Mouse (Mus musculus) mouse trophoblast stem cell (cell line): ENCODE measurements around the gene A3galt2.

Experiments used
- in situ Hi-C, 2 experiments: fragments of 300-500 bp; cut with MseI, MboI; formaldehyde crosslinking; loops; 2 replicates in 1 of 2; 3 replicates in 1 of 2; pipeline ENCODE4 v1.15.1; 2025

A3galt2 gene

DNA sequence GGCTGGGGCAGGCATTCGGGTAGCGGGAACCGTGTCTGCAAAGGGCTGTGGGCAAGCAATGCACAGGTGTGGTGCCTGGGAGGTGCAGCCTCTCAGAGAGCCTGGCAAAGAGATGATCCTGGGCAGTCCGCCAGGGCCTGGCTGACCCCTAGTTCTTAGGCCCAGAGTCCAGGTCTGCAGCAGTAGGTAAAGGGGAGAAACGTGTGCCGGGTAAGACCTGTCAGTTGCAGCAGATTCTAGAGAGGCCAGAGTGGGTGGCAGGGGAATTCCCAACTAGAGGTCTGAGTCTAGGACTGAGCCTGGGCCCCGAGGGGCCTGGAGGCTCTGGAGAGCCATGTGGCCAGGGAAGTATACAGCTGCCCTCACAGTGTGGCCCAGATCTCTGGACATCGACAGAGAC lies 39.0 kb downstream of the A3galt2 start:
- in situ Hi-C loops, result no loop called here

DNA sequence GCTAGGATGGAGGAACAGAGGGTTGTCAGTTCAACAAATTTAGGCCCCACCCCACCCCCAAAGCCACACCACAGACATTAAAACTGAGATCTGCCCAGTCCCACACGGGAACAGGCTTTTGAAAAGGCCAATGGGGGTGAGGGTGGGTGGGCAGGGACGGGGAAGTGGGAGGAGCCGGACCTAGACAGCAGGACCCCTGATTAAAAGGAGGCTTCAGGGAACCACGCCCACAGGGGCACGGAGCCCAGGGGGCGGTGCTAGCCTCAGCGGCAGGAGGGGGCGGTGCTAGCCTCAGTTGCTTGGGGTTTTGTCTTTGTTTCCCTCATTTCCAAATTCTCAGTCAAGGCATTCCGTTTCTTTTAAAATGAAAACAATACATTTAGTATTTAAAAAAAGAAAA lies 40.4 kb downstream of the A3galt2 start:
- in situ Hi-C loops, result no loop called here

DNA sequence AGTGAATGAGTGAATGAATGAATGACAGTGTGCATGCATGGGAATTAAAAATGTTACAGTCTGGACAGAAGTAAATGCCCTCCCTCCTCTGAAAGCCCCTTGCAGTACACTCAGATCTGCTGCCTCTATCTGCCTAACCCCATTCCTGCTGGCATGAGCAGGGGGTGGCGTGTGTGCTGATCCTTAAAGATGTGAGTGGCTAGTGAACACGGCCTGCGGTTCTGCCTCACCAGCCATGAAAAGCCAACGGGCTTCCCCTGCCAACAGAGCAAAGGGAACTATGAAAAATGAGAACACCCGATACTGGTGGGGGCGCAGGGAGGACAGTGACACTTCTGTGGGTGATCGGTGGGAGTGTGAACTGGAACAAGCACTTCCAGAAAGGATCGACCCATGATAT lies 41.6 kb downstream of the A3galt2 start:
- in situ Hi-C loops, result no loop called here

DNA sequence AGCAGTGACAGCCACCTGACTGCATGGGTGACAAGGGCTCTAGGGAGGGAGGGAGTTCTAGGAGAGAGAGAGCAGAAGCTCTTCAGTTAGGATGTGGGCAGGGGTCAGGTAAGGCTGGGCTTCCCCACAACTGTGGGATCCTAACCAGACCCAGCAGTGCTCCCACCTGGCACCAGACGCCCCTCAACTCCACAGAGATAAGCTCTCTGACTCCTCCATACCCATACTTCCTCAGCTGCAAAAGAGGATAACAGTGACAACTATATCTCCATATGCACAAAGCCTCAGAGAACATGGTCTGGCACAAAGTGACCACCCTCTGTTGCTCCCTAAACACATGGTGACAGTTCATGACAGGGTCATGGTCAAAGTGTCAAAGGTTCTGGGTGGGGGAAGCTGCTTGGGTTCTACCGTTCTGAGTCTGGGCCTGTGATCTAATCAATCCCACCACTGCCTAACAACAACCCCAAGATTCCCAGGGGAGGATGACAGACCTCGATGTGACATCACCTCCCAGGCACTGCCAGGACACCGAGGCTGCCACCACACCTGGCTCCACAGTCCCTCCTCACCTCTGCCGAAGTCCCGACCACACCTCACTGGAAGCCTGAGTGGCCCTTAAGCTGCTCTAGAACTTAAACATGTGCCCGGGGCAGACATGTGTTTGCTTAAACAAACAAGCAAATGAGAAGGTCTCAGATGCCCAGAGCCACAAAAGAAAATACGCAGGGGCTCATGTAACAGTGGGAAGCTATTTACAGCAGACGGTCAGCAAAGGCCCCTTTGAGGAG lies 46.7 kb downstream of the A3galt2 start:
- in situ Hi-C loops, result no loop called here

DNA sequence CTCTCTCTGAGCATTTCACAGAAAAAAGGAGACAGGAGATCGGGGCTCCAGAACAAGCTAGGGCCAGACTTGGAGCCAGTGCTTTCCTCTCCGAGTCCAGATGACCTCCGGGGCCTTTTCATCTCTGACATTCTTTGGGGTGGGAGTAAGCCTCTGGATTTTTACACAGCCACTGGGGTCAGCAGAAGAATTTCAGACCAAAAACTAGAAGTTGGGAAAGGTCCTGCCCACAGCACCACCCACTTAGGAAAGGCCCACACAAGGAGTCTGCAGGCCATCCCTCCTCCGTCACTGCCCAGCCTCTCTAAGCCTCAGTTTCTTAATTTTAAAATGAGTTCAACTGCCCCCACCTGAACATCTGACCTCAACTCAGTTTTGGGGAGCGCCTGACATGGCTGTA lies 48.4 kb downstream of the A3galt2 start:
- in situ Hi-C loops, result no loop called here

DNA sequence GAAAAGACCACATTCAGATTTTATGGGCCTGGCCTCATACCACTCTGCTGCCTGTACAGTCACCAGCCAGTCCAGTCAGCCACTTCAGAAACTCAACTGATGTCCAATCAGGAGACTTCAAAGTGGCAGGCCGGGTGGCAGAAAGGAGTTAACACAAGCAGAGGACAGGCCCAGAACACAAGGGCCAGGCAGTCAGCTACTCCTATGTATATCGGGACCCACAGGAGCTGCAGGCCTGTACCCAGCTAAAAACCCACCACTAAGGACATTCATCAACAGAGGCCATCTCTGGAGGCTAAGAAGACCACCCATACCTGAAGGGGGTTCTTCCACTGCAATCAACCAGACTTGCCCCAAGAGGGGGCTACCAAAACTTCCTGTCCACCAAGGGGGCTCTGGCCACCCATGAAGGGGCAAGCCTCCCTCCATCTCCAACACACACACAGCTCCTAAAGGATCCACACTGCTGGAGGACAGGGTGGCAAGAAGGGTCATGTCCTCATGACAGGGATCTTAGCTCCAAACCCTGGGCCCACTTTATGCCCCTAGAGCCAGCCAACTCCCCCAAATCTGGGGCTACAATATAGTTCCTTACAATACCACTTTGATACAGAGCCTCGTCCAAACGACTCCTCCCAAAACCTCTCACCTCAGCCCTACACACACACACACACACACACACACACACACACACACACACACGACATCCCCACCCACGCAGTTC lies 49.4 kb downstream of the A3galt2 start:
- in situ Hi-C loops, result no loop called here

DNA sequence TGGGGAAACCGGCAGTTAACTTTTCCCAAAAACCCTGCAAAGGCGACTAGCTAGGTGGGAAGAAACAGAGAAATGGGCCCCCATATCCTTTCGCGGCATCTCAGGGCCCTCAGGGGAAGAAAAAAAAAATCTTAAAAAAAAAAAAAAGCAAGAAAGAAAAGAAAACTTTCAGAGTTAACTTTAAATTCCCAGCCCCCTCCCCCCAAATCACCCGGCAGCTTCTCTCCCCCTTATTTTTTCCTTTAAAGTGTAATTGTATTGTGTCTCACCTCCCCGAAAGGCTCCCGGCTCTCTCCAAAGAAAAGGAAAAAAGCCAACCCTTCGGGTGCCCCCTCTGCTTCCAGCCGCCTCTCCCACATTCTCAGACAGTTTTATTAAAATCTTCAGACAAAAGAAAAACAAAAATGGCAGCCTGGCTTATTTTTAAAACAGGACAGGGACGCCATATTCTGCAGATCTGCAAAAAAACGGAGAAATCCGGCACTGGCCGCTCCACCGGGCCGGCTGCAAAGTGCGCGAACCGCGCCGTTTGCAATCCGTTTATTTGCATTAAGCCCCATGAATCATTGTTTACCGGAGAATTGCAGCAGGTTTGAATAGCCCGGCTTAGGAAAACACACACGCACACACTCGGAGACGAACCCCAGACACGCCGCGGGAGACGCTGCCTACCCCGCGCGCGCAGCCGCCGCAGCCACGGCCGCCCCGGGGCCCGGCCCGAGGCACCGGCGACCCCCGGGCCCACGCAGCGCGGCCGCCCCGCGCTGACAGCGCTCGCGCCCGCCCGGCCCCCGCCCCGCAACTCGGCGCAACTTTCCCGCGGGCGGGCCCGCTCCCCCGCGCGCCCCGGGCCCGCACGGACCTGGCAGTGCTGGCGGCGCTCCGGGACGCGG lies 50.2 kb downstream of the A3galt2 start:
- in situ Hi-C loops, result no loop called here

DNA sequence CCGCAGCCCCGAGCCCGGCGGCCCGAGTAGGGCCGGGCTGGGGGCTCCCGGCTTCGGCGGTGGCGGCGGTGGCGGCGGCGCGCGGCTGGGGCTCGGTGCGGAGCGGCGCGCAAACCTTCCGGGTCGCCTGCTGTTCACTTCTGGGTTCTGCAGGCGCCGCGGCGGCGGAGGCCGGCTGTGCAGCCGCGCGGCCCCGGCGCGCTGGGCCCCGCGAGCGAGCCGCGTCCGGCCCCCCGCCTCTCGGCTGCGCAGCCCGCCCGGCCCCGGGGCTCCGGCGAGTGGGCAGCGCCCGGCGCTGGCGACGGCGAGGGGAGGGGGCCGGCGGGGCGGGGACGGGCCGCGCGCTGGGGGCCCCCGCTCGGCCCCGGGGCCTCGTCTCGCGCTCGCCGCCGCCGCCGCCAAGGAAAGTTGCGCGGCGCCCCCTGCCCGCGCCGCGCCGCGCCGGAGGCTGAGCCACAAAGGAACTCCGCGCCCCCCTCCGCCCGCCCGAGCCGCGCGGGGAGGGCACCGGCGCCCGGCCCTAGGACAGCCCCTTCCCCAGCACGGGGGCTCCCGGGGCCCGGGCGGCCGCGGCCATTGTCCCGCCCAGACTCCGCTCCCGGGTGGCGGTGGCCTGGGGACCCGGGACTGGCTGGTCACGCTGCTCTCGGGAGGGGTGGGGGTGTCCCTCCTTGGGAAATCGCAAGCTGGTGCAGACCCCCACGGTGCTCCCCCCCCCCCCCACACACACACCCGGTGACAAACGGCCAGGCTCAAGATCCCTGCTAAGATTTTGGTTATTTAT lies 51.1 kb downstream of the A3galt2 start, which contains the start of gene Zfp362:
TSS of gene Zfp362 (minus strand) at position 3 of the 784 bp plus-strand sequence.
- in situ Hi-C loops, result no loop called here

DNA sequence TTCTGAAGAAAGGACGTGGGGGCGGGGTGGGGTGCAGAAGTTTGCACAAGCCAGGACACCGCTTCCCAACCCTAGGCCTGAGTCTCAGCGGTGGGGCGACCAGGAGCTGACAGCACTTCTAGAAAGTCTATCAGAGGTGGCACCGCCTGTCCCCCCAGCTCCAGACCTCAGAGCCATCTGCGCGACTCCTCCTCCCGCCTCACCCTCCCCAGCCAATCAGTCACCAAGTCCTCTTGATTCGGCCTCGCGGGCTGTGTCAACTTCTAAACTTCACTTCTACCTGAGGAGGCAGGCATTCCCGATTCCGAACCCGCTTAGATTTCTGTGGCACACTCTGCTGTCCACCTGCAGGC lies 51.6 kb downstream of the A3galt2 start:
- in situ Hi-C loops, result no loop called here

DNA sequence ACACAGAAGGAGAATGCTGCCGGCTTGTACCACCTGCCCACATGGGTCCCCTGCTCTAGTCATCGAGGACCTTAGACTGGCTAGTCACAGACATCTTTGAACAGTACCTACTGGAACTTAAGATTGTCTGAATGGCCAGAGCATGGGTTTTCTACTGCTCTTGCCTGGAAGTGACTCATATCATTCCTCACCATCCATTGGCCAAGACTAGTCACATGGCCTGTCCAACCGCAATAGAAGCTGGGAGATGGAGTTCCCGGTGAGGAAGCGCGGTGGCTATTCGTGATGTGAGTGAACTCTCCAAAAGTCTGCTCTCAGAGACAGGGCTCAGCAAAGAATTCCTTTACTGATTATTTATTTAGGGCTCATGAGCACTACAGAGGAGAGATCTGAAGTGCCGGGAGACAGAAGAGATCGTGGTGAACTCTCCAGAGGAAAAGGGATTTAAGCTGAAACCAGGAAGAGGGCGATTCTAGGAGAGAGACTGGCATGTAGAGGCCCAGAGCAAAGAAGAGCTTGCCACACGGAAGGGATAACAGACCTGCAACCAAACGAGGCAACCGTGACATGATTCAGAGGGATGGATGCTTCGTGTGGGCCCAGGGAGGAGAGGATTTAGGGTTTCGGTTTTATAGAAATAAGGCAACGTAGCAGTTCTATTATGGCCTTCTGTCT lies 56.4 kb downstream of the A3galt2 start:
- in situ Hi-C loops, result no loop called here

DNA sequence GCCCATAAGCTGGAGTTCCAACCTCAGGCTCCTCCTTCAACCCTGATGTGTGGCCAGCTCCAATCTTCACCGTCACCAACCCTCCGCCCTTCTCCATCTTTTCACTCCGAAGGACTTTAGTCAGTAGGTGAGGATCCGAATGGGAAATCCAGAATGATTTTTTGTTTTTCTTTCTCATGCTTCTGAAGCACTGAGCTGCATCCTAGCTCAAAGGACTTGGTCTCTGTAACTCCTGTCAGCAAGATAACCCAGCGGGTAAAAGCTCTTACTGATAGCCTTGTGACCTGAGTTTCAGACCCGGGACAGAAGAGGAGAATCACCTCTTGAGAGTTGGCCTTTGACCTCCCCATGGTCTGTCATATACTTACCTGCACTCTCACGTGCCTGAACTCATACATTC lies 61.8 kb downstream of the A3galt2 start:
- in situ Hi-C loops, result no loop called here
